Mouse (Mus musculus): ENCODE results near the gene Mindy2. TPM values are rescaled to one million over a fixed set of nuclear protein-coding genes. Genes with fewer than 3 reads are reported as not detected.

Gene Mindy2
- 10 to 100 TPM; 14.8 to 15.2 TPM for total RNA-seq (2021)
- long read RNA-seq, experiment 1, full-length matches to known transcripts, result 6 of 16 reads
- long read RNA-seq, experiment 1, partial matches to known transcripts, result 1 of 16 reads
- long read RNA-seq, experiment 1, other reads (novel, unspliced or antisense), result 9 of 16 reads
- long read RNA-seq, experiment 2, full-length matches to known transcripts, result 14 of 23 reads
- long read RNA-seq, experiment 2, partial matches to known transcripts, result 1 of 23 reads
- long read RNA-seq, experiment 2, other reads (novel, unspliced or antisense), result 8 of 23 reads

GRCm38 (mm10) chr9:70657013-70657967, at the start of gene Mindy2:
Gene Mindy2, minus strand, starts transcription at chr9:70657174.
- DNase-seq, result peak; percentile 98

GRCm38 (mm10) chr9:70706444-70706843, 49.5 kb upstream of the Mindy2 start:
- DNase-seq, result no peak

- DNase-seq, result no peak
Observed at GRCm38 (mm10) chr9:70703597-70704203, 46.7 kb upstream of the Mindy2 start.

- no peak for DNase-seq
Observed at GRCm38 (mm10) chr9:70698090-70698489, 41.1 kb upstream of the Mindy2 start.

GRCm38 (mm10) chr9:70695723-70696122, 38.7 kb upstream of the Mindy2 start:
- no peak for DNase-seq

GRCm38 (mm10) chr9:70691772-70692693, 35.1 kb upstream of the Mindy2 start:
- DNase-seq, result no peak

- DNase-seq, result no peak
Observed at GRCm38 (mm10) chr9:70690579-70690978, 33.6 kb upstream of the Mindy2 start.

GRCm38 (mm10) chr9:70689926-70690325, 33.0 kb upstream of the Mindy2 start:
- no peak for DNase-seq

GRCm38 (mm10) chr9:70688301-70688968, 31.5 kb upstream of the Mindy2 start:
- DNase-seq, result no peak

- DNase-seq, result no peak
Observed at GRCm38 (mm10) chr9:70682202-70682601, 25.2 kb upstream of the Mindy2 start.

- peak; percentile 55 for DNase-seq
Observed at GRCm38 (mm10) chr9:70679132-70680091, 22.4 kb upstream of the Mindy2 start.

GRCm38 (mm10) chr9:70678682-70679131, 21.7 kb upstream of the Mindy2 start, which contains the start of gene Adam10:
Gene Adam10, plus strand, starts transcription at chr9:70678997.
- DNase-seq, result peak; percentile 100

- no peak for DNase-seq
Observed at GRCm38 (mm10) chr9:70675961-70676360, 19.0 kb upstream of the Mindy2 start.

GRCm38 (mm10) chr9:70675117-70675516, 18.1 kb upstream of the Mindy2 start:
- DNase-seq, result no peak

- DNase-seq, result no peak
Observed at GRCm38 (mm10) chr9:70673656-70674055, 16.7 kb upstream of the Mindy2 start.

- no peak for DNase-seq
Observed at GRCm38 (mm10) chr9:70671772-70672579, 15.0 kb upstream of the Mindy2 start.

GRCm38 (mm10) chr9:70671278-70671677, 14.3 kb upstream of the Mindy2 start:
- DNase-seq, result no peak

GRCm38 (mm10) chr9:70670381-70670780, 13.4 kb upstream of the Mindy2 start:
- no peak for DNase-seq

GRCm38 (mm10) chr9:70669197-70669596, 12.2 kb upstream of the Mindy2 start:
- DNase-seq, result no peak

Measured in gastrocnemius, postnatal 25 days (tissue).